Mouse (Mus musculus) MEL (cell line): ENCODE results near the gene Il18r1.

Experiments used
- CTCF ChIP-seq, 3 experiments: IDR thresholded peaks in 2 of 3; conservative IDR thresholded peaks in 1 of 3; 2 replicates each; pipeline ENCODE4 v1.5.1; 2011 to 2012; ENCODE audit warnings: low read length in 3 of 3, low read depth in 2 of 3, mild to moderate bottlenecking in 2 of 3, improper control_type of control experiment in 1 of 3, inconsistent platforms in 1 of 3, mixed read lengths in 1 of 3, moderate library complexity in 1 of 3; ENCODE audit not compliant: control insufficient read depth in 1 of 3, insufficient read depth in 1 of 3, poor library complexity in 1 of 3, severe bottlenecking in 1 of 3
- EP300 ChIP-seq, 2 experiments: IDR thresholded peaks; 2 replicates each; pipeline ENCODE4 v1.6.1; 2011; ENCODE audit warnings: improper control_type of control experiment in 2 of 2, low read length in 2 of 2, low read depth in 1 of 2, mild to moderate bottlenecking in 1 of 2
- GABPA ChIP-seq: IDR thresholded peaks from 2 replicates; pipeline ENCODE4 v1.6.1; 2012; ENCODE audit warnings: low read depth, mild to moderate bottlenecking, inconsistent platforms, low read length, improper control_type of control experiment, moderate library complexity
- KAT2A ChIP-seq: conservative IDR thresholded peaks from 2 replicates; pipeline ENCODE4 v1.6.1; 2012; ENCODE audit warnings: low read depth, low read length, improper control_type of control experiment, inconsistent platforms
- MXI1 ChIP-seq: IDR thresholded peaks from 2 replicates; pipeline ENCODE4 v1.6.1; 2011; ENCODE audit warnings: mild to moderate bottlenecking, low read depth, low read length, improper control_type of control experiment
- POLR2A ChIP-seq, 2 experiments: IDR thresholded peaks; 2 replicates each; pipeline ENCODE4 v1.6.1; 2011 to 2012; ENCODE audit warnings: low read length in 2 of 2, mild to moderate bottlenecking in 2 of 2, control low read depth in 1 of 2, improper control_type of control experiment in 1 of 2, low read depth in 1 of 2, moderate library complexity in 1 of 2; ENCODE audit not compliant: control insufficient read depth in 1 of 2, insufficient read depth in 1 of 2, poor library complexity in 1 of 2
- POLR2AphosphoS5 ChIP-seq: IDR thresholded peaks from 2 replicates; pipeline ENCODE4 v1.6.1; 2012; ENCODE audit warnings: low read depth, borderline replicate concordance, mild to moderate bottlenecking, inconsistent platforms, low read length, moderate library complexity, mixed read lengths
- TAL1 ChIP-seq: IDR thresholded peaks from 2 replicates; pipeline ENCODE4 v1.6.1; 2012; ENCODE audit warnings: mild to moderate bottlenecking, inconsistent platforms, low read length, moderate library complexity, mixed read lengths
- ZNF384 ChIP-seq: IDR thresholded peaks from 2 replicates; pipeline ENCODE4 v1.6.1; 2012; ENCODE audit warnings: low read depth, mild to moderate bottlenecking, inconsistent platforms, low read length, improper control_type of control experiment

- TF ChIP-seq POLR2A (IDR thresholded peaks at IDR 0.05; ENCODE audit: control insufficient read depth in 1 of 2, insufficient read depth in 1 of 2, low read depth in 1 of 2, low read length in 2 of 2, poor library complexity in 1 of 2): peak in 1 of 2 experiments; percentile 64; a peak in 1 of 4 replicates
- TF ChIP-seq CTCF (IDR thresholded peaks at IDR 0.05 in 2 of 3, conservative IDR thresholded peaks at IDR 0.05 in 1 of 3; ENCODE audit: control insufficient read depth in 1 of 3, insufficient read depth in 1 of 3, low read depth in 2 of 3, low read length in 3 of 3, poor library complexity in 1 of 3, severe bottlenecking in 1 of 3): no peak
- TF ChIP-seq EP300 (IDR thresholded peaks at IDR 0.05; ENCODE audit: low read depth in 1 of 2, low read length in 2 of 2): peak; percentile 99
- no peak for TF ChIP-seq GABPA
- TF ChIP-seq TAL1: peak; percentile 95
- TF ChIP-seq ZNF384: peak; percentile 79
- TF ChIP-seq MXI1: peak; percentile 37; the same call in 1 of the 2 replicates
- TF ChIP-seq POLR2AphosphoS5: no peak
- no peak for TF ChIP-seq KAT2A
These were observed 36.3 kb upstream of the Il18r1 start, which contains the start of gene Il1rl1 for GRCm38 (mm10) chr1:40428910-40429675.
